Mouse (Mus musculus): ENCODE measurements around the gene Usf2.

DNA sequence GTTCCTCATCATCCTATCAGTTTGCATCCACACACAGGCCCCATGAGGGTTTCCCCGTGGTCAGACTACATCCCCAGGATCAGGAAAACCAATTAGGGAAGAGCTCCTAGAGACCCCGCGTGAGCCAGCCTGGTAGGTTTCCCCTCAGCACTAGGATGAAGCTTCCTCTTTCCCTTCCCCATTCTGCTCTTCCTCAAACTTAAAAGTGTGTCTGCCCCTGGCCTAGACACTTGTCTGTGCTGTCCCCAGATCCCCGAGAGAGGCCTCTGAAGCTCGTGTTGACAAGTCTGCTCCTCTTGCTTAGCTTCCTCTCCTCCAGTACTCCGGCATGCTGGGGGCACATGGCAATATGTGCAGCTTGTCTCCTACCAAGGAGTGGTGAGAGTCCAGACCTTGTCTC, 3.1 kb downstream of the Usf2 start:
- no peak for TF ChIP-seq MYOD1 (IDR thresholded peaks at IDR 0.05; ENCODE audit: control insufficient read depth in 1 of 3, insufficient read length in 2 of 3, low read depth in 2 of 3)
- no peak for TF ChIP-seq USF1 (IDR thresholded peaks at IDR 0.05; ENCODE audit: low read depth)
- no peak for TF ChIP-seq POLR2A (IDR thresholded peaks at IDR 0.05; ENCODE audit: insufficient read length, low read depth)
- no peak for TF ChIP-seq TCF3 (IDR thresholded peaks at IDR 0.05; ENCODE audit: insufficient read length, low read depth)
- no peak for TF ChIP-seq TCF12 (IDR thresholded peaks at IDR 0.05; ENCODE audit: insufficient read depth, poor library complexity, severe bottlenecking)
- TF ChIP-seq MYOG (IDR thresholded peaks at IDR 0.05; ENCODE audit: control insufficient read depth in 1 of 3, insufficient read depth in 1 of 3, insufficient read length in 2 of 3, low read depth in 2 of 3): no peak
- TF ChIP-seq MAX (IDR thresholded peaks at IDR 0.05; ENCODE audit: low read depth): no peak
- TF ChIP-seq CEBPB (IDR thresholded peaks at IDR 0.05; ENCODE audit: insufficient read depth, poor library complexity, severe bottlenecking): no peak
- TF ChIP-seq SRF (IDR thresholded peaks at IDR 0.05; ENCODE audit: control insufficient read depth, insufficient read length, low read depth): no peak
- TF ChIP-seq POLR2AphosphoS2 (IDR thresholded peaks at IDR 0.05; ENCODE audit: insufficient read length, low read depth): no peak

Measured in myocyte (in vitro differentiated cells).